Mouse (Mus musculus): Measurements from ENCODE around the gene Spast.
A peak's percentile ranks its signal among the peaks of the same experiment; 100 is the strongest.

GRCm38 (mm10) chr17:74395383-74396065, 56.7 kb downstream of the Spast start, which contains the start of gene Slc30a6:
- TF ChIP-seq CTCF (IDR thresholded peaks at IDR 0.05; ENCODE audit: low read depth) (no peak), EP300 (IDR thresholded peaks at IDR 0.05; ENCODE audit: low read depth) (peak; percentile 65; the same call in 1 of the 2 replicates)
